Mouse (Mus musculus) heart, embryonic 12.5 days (tissue): Measurements from ENCODE around the gene Pibf1. TPM values are rescaled to one million over a fixed set of nuclear protein-coding genes. Genes with fewer than 3 reads are reported as not detected.

Experiments used
- ATAC-seq: fragments of 200-750 bp; cut with Nextera tagmentation; 2 replicates; pipeline ENCODE4 v1.8.0; 2017; ENCODE audit warnings: moderate TSS enrichment, moderate library complexity; ENCODE audit not compliant: insufficient number of reproducible peaks, low FRiP score
- H3K27ac ChIP-seq: fragments of 300-500 bp; sonication (generic); 2 replicates; pipeline ENCODE4 v1.5.1; 2016; ENCODE audit warnings: mild to moderate bottlenecking, moderate library complexity; ENCODE audit not compliant: poor library complexity, severe bottlenecking
- H3K27me3 ChIP-seq: fragments of 300-500 bp; sonication (generic); replicated peaks from 2 replicates; pipeline ENCODE4 v1.6.1; 2016; ENCODE audit warnings: mild to moderate bottlenecking, moderate library complexity
- H3K36me3 ChIP-seq: fragments of 300-500 bp; sonication (generic); 2 replicates; pipeline ENCODE4 v1.6.1; 2016; ENCODE audit warnings: mild to moderate bottlenecking, moderate library complexity
- H3K4me1 ChIP-seq: fragments of 300-500 bp; sonication (generic); replicated peaks from 2 replicates; pipeline ENCODE4 v1.6.1; 2016; ENCODE audit warnings: mild to moderate bottlenecking
- H3K4me2 ChIP-seq: fragments of 300-500 bp; sonication (generic); 2 replicates; pipeline ENCODE4 v1.6.1; 2016; ENCODE audit warnings: mild to moderate bottlenecking, moderate library complexity
- H3K4me3 ChIP-seq: fragments of 300-500 bp; sonication (generic); 2 replicates; pipeline ENCODE4 v1.5.1; 2016; ENCODE audit warnings: mild to moderate bottlenecking
- H3K9ac ChIP-seq: fragments of 300-500 bp; sonication (generic); 2 replicates; pipeline ENCODE4 v1.6.1; 2016; ENCODE audit warnings: mild to moderate bottlenecking, moderate library complexity
- H3K9me3 ChIP-seq: fragments of 300-500 bp; sonication (generic); replicated peaks from 2 replicates; pipeline ENCODE4 v1.6.1; 2016; ENCODE audit warnings: mild to moderate bottlenecking, moderate library complexity
- WGBS: fragments of 180-500 bp; shearing (Covaris S2); methylation state at CpG from one replicate; pipeline ENCODE4 v1.1.7; 2016; 5-methylcytosine and 5-hydroxymethylcytosine counted together
- polyA plus RNA-seq: library from polyadenylated mRNA; unstranded; fragments of >200 nt; fragmentation: Nextera tagmentation; extraction: Ambion mirVana; gene quantifications from 2 replicates; pipeline ENCODE4 v1.2.1, GENCODE M21; 2016

The Pibf1 gene
- polyA plus RNA-seq, 1 experiment from 2014 or later = 17.6 TPM

DNA sequence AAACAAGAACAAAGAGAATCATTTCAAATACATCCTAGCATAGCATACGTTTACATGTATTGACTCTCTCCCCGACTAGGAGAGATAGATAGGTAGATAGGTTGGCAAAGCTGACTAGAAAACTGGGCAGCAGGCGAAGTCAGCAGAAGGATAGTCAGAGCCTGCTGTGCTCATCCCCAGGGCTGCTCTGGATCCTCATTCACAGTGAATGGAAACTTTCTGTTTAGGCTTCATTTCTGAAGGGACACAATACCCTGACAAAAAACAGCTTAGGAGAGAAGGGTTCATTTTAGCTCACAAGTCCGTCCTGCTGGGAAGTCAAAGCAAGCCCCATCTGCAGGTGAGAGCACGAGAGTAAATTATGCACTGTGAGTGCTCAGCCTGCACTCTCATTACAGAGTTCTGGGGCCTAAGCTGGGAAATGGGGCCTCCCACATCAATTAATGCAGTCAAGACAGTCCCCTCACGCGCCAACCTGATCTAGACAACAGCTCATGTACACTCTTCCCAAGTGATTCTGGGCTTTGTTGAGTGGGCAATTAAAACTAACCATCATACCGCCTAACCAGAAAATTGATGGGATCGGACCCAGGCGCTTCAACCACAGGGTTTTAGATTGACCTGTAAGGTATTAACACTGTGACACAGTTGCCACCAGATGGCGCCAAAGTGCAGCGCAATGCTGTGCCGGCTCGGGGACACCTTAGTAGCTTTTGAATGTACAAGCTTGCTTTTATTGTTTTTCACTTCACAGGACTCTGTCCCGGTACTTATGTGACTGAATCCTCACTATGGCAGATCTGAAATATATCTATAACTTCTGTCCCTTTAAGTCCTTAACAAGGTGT, 42.8 kb downstream of the Pibf1 start:
- no peaks in the 10 kb centered on the region for H3K27me3 ChIP-seq
- H3K4me3 ChIP-seq = no peak overlapping the region
- H3K36me3 ChIP-seq = peaks cover 25% of the 10 kb centered on the region
- H3K4me2 ChIP-seq = no peak overlapping the region
- no peaks in the 10 kb centered on the region for H3K9me3 ChIP-seq
- no peak overlapping the region for H3K9ac ChIP-seq
- peak; percentile 63; the same call in 1 of the 2 replicates for ATAC-seq
- H3K4me1 ChIP-seq = no peaks in the 10 kb centered on the region
- no peak overlapping the region for H3K27ac ChIP-seq
- WGBS = 28% methylated on average over 15 of the region's 15 CpGs

DNA sequence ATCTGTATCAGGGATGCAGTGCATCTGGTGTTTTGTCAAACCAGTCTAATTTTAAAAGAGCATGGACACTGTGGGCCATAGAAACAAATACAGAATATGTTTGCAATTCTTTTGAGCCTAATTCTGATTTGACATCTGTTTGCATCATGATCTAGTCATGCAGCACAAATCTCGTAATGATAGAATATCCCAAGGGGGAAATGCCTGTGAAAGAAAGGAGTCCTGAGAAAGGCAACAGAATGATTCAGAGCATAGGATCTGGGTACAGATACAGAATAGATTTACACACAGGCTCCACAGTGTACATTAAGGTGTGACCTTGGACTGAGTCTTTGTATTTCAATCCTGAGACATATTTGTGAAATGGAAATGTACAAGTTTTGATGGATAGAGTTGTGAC, 47.6 kb downstream of the Pibf1 start:
- no peaks in the 10 kb centered on the region for H3K4me1 ChIP-seq
- 83% methylated on average over 1 of the region's 1 CpGs for WGBS
- H3K9me3 ChIP-seq = no peaks in the 10 kb centered on the region
- H3K9ac ChIP-seq = no peak overlapping the region
- no peak overlapping the region for H3K4me3 ChIP-seq
- no peak overlapping the region for H3K4me2 ChIP-seq
- no peak overlapping the region for H3K27ac ChIP-seq
- H3K27me3 ChIP-seq = no peaks in the 10 kb centered on the region
- H3K36me3 ChIP-seq = peaks cover 26% of the 10 kb centered on the region
- ATAC-seq = no peak

DNA sequence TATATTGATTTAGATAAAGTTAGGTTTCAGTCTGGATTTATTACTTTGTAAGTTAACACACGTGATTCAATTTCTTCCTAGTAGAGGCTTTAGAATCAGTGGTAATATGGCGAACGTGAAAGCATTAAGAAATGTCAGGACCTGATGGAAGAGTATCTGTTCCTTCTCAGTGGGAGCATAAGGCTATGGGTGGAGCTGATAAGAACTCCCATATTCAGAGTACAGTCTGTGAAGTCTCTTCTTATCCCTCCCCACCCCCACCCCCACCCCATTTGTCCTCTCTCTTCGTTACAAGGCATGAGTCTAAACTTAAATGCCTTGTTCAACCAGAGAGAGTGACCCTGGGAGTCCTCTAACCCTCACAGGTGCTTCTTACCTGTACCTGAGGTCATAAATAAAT, 53.5 kb downstream of the Pibf1 start:
- Histone ChIP-seq H3K4me2 (no peak overlapping the region), H3K9ac (no peak overlapping the region), H3K36me3 (peaks cover 38% of the 10 kb centered on the region), H3K4me3 (no peak overlapping the region), H3K4me1 (no peaks in the 10 kb centered on the region), H3K9me3 (no peaks in the 10 kb centered on the region), H3K27me3 (no peaks in the 10 kb centered on the region), H3K27ac (no peak overlapping the region)
- WGBS = 83% methylated on average over 4 of the region's 4 CpGs
- no peak for ATAC-seq

DNA sequence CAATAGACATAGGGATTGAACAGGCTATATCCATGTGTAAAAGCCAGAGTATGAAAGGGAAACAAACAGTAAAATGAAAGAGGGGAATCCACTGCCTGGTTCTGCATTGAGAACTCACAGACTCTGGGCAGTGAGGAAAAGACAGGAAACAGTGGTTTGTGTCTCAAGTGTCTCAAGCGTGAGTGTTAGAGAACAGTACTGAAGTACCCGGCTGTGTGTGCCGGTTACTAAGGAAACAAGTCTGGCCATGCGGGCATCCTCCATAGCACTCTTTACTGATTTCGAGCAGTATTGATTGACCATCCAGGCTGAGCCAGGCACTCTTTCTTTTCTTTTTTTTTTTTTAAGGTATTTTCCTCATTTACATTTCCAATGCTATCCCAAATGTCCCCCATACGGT, 60.7 kb downstream of the Pibf1 start:
- WGBS = 72% methylated on average over 6 of the region's 6 CpGs
- peaks cover 21% of the 10 kb centered on the region for H3K36me3 ChIP-seq
- H3K4me3 ChIP-seq = no peak overlapping the region
- no peaks in the 10 kb centered on the region for H3K9me3 ChIP-seq
- H3K27me3 ChIP-seq = no peaks in the 10 kb centered on the region
- no peak for ATAC-seq
- H3K4me1 ChIP-seq = no peaks in the 10 kb centered on the region
- H3K9ac ChIP-seq = no peak overlapping the region
- H3K4me2 ChIP-seq = no peak overlapping the region
- H3K27ac ChIP-seq = no peak overlapping the region

DNA sequence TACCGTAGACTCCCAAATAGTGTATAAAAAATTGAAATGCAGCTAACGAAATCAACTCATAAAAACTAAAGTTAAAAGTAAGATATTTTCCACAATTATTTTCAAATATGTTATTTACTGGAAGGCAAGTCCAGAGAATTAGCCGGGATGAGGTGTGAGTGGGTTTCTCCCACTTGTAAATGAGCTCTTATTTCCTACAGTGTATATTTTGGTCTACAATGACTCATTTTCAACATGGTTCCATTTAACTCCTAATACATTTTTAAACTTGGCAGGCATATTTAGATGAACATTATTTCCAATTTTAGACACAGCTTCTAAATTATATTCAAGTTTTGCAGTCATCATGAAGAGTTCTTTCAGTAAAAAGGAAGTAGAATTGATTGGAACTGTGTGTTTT, 63.8 kb downstream of the Pibf1 start:
- no peaks in the 10 kb centered on the region for H3K27me3 ChIP-seq
- H3K9me3 ChIP-seq = no peaks in the 10 kb centered on the region
- H3K27ac ChIP-seq = no peak overlapping the region
- peaks cover 24% of the 10 kb centered on the region for H3K36me3 ChIP-seq
- H3K4me2 ChIP-seq = no peak overlapping the region
- H3K4me3 ChIP-seq = no peak overlapping the region
- no peak overlapping the region for H3K9ac ChIP-seq
- 86% methylated on average over 3 of the region's 3 CpGs for WGBS
- no peaks in the 10 kb centered on the region for H3K4me1 ChIP-seq
- no peak for ATAC-seq

DNA sequence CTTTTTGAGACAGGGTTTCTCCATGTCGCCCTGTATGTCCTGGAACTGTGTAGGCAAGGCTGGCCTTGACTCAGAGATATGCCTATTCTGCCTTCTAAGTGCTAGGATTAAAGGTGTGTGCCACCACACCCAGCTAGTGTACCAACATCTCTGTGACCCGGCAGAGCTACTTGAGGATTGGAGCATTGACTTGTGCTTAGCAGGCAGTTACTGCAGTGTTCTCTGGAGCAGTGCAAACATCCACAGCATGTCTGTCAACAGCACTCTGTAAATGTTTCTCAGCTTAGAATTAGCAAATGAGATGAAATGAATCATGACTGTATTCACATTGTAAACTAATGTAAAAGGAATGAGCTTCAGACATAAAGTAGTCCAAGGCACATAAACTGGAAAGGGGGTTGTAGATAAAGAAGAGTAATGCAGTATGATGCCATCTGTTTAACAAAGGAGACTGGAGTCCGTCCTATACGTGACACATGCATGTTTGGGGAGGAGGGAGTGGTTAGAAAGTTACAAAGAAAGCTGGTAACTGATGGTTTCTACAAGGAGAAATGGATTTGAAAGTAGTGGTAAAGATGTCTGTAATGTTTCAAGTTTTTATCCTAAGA, 75.0 kb downstream of the Pibf1 start:
- Histone ChIP-seq H3K4me1 (peaks cover 4% of the 10 kb centered on the region; the same call in 1 of the 2 replicates), H3K36me3 (peaks cover 2% of the 10 kb centered on the region), H3K9me3 (no peaks in the 10 kb centered on the region), H3K27ac (no peak overlapping the region), H3K4me3 (no peak overlapping the region), H3K4me2 (no peak overlapping the region), H3K9ac (no peak overlapping the region), H3K27me3 (no peaks in the 10 kb centered on the region)
- WGBS = 74% methylated on average over 4 of the region's 4 CpGs
- no peak for ATAC-seq

DNA sequence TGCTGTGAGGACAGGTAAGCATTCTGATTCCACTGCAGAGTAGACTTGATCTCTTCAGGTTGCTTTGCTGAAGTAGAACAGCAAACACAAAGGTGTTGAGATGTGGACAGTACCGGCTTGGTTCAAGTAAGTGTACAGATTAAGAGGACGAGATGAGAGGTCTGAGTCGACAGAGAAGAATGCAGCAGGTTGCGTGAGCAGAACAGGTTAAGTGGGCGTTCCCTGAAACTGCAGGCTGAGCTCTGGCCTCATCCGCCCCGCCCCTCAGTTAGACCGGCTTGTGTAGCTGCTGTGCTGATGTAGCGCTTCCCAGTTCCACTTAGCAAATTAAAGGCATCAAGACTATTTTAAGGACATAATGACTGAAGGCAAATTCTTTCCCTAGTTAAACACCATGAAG, 77.3 kb downstream of the Pibf1 start:
- Histone ChIP-seq H3K9me3 (no peaks in the 10 kb centered on the region), H3K27ac (no peak overlapping the region), H3K27me3 (no peaks in the 10 kb centered on the region), H3K4me2 (no peak overlapping the region), H3K4me1 (peaks cover 4% of the 10 kb centered on the region; the same call in 1 of the 2 replicates), H3K9ac (no peak overlapping the region), H3K4me3 (no peak overlapping the region), H3K36me3 (peaks cover 3% of the 10 kb centered on the region; the same call in 1 of the 2 replicates)
- no peak for ATAC-seq
- 49% methylated on average over 9 of the region's 9 CpGs for WGBS

DNA sequence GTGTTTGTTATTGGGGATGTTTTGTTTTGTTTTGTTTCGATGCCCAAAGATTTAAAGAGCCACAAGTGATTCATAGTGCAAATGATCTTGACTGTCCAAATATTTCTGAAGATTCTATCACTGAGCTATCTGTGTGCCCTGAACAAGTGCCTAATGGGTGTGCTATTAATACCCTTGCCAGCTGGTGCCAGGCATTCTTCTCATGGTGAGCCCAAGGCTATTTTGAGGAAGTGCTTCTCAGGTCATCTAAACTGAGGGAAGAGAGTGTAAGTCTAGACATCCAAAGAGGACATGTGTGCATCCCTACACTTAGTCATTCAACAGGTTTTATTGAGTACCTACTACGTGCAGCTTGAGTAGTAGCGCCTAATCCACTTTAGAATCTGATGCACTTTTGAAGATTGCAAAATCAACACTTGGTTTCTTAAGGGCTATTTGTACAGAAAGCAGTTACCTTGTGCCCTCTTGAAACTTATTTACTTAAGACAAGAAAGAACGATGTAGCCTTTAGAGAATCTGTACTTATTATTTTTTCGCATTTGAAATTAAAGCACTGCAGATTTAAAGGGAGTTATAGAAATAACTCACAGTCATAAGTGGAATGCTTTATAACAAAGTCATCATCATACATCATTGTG, 91.0 kb downstream of the Pibf1 start:
- ATAC-seq = no peak
- Histone ChIP-seq H3K36me3 (peaks cover 11% of the 10 kb centered on the region), H3K4me1 (peaks cover 4% of the 10 kb centered on the region; the same call in 1 of the 2 replicates), H3K9me3 (no peaks in the 10 kb centered on the region), H3K27ac (no peak overlapping the region), H3K4me3 (no peak overlapping the region), H3K27me3 (no peaks in the 10 kb centered on the region), H3K4me2 (no peak overlapping the region), H3K9ac (no peak overlapping the region)
- WGBS = 85% methylated on average over 5 of the region's 5 CpGs

DNA sequence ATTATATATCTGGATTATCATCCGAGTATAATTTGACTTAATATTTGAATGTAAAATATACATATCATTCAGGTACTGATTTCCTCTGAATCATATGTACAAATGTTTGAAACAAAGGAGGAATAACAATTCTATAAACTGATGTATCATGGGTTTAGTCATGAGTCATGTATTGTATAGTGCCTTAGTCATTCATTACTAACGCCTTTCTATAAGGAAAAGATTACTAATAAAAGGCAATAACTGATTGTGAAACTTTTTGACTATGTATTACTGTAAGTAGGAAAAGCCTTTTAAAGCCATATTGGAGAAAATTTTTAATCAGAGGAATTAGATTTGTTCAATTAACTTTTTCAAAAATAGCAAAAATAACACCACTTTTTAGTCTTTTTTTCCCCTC, 106.6 kb downstream of the Pibf1 start:
- no peak overlapping the region for H3K4me2 ChIP-seq
- 90% methylated on average over 2 of the region's 2 CpGs for WGBS

DNA sequence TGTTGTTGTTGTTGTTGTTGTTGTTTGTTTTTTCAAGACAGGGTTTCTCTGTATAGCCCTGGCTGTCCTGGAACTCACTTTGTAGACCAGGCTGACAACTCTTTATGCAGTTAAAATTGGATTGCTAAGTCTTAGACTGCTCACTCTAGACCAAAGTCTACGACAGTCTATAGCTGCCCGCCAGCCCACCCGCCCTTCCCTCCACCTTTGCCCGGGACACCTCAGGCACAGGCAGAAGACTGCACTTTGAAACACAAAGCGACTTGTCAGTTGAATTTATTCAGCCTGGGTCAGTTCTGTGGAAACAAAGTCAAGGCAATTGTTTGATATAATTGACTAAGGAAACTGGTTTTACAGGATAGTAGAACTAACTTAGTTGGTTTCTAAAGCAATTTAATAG, 107.4 kb downstream of the Pibf1 start:
- no peaks in the 10 kb centered on the region for H3K9me3 ChIP-seq
- no peak overlapping the region for H3K4me2 ChIP-seq
- no peaks in the 10 kb centered on the region for H3K27me3 ChIP-seq
- H3K4me3 ChIP-seq = no peak overlapping the region
- WGBS = 91% methylated on average over 5 of the region's 5 CpGs
- ATAC-seq = no peak
- H3K9ac ChIP-seq = no peak overlapping the region
- H3K36me3 ChIP-seq = peaks cover 20% of the 10 kb centered on the region
- no peaks in the 10 kb centered on the region for H3K4me1 ChIP-seq
- no peak overlapping the region for H3K27ac ChIP-seq

More for the DNA sequence above, 106.6 kb downstream of the Pibf1 start:
- no peaks in the 10 kb centered on the region for H3K9me3 ChIP-seq
- no peaks in the 10 kb centered on the region for H3K27me3 ChIP-seq
- no peak for ATAC-seq
- no peak overlapping the region for H3K4me3 ChIP-seq
- no peak overlapping the region for H3K9ac ChIP-seq
- no peaks in the 10 kb centered on the region for H3K4me1 ChIP-seq
- H3K27ac ChIP-seq = no peak overlapping the region
- H3K36me3 ChIP-seq = peaks cover 15% of the 10 kb centered on the region

DNA sequence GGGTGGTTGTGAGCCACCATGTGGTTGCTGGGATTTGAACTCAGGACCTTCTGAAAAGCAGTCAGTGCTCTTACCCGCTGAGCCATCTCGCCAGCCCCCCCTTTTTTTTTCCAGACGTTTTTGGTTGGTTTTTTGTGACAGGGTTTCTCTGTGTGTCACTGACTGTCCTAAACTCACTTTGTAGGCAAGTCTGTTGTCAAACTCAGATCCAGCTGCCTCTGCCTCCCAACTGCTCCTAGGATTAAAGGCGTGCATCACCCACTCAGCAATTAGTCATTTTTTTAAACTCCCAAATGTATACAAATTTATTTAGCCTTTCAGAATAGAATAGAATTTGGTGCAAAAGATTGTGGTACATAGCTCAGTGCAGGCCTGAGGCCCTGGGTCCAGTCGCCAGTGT, 111.2 kb downstream of the Pibf1 start:
- Histone ChIP-seq H3K9ac (no peak overlapping the region), H3K27ac (no peak overlapping the region), H3K36me3 (peaks cover 22% of the 10 kb centered on the region), H3K4me1 (no peaks in the 10 kb centered on the region), H3K27me3 (no peaks in the 10 kb centered on the region), H3K4me3 (no peak overlapping the region), H3K4me2 (no peak overlapping the region), H3K9me3 (0 out of 2 replicates have a peak, but pooled peaks cover 2% of the 10 kb centered on the region)
- no peak for ATAC-seq
- WGBS = 80% methylated on average over 5 of the region's 5 CpGs
